Mouse (Mus musculus) liver, adult 2 months (tissue): Measurements from ENCODE around the gene Filip1l. TPM values are rescaled to one million over a fixed set of nuclear protein-coding genes. Genes with fewer than 3 reads are reported as not detected.

Source experiments
- DNase-seq: peaks from one replicate; pipeline ENCODE4 v3.0.0-alpha.2; 2011; ENCODE audit warnings: low read depth, low spot score; ENCODE audit errors: extremely low read depth
- H3K27ac ChIP-seq: fragments of 200-500 bp; replicated peaks from 2 replicates; pipeline ENCODE4 v1.5.1; 2012; ENCODE audit warnings: low read depth, mild to moderate bottlenecking, control low read depth, inconsistent platforms, low read length; ENCODE audit not compliant: insufficient read depth
- H3K27me3 ChIP-seq: fragments of 200-500 bp; 2 replicates; pipeline ENCODE4 v1.6.1; 2012; ENCODE audit warnings: mild to moderate bottlenecking, moderate library complexity, low read length, inconsistent platforms; ENCODE audit not compliant: control insufficient read depth, insufficient read depth
- H3K36me3 ChIP-seq: fragments of 200-500 bp; 2 replicates; pipeline ENCODE4 v1.6.1; 2012; ENCODE audit warnings: low read length, inconsistent platforms; ENCODE audit not compliant: control insufficient read depth, insufficient read depth
- H3K4me1 ChIP-seq: fragments of 200-500 bp; 2 replicates; pipeline ENCODE4 v1.6.1; 2011; ENCODE audit warnings: low read length; ENCODE audit not compliant: control insufficient read depth, insufficient read depth
- H3K4me3 ChIP-seq: fragments of 200-500 bp; 2 replicates; pipeline ENCODE4 v1.5.1; 2011; ENCODE audit warnings: low read depth, mild to moderate bottlenecking, control low read depth, low read length, moderate library complexity; ENCODE audit not compliant: insufficient read depth
- H3K79me2 ChIP-seq: fragments of 200-500 bp; 2 replicates; pipeline ENCODE4 v1.6.1; 2012; ENCODE audit warnings: inconsistent platforms, mild to moderate bottlenecking, low read length, moderate library complexity; ENCODE audit not compliant: control insufficient read depth, insufficient read depth
- H3K9ac ChIP-seq: fragments of 200-500 bp; 2 replicates; pipeline ENCODE4 v1.6.1; 2012; ENCODE audit warnings: low read depth, mild to moderate bottlenecking, control low read depth, inconsistent platforms, low read length
- CTCF ChIP-seq: fragments of 200-500 bp; IDR thresholded peaks from 2 replicates; pipeline ENCODE4 v1.5.1; 2011; ENCODE audit warnings: low read depth, low read length, control low read depth
- POLR2A ChIP-seq: fragments of 200-500 bp; IDR thresholded peaks from 2 replicates; pipeline ENCODE4 v1.6.1; 2011; ENCODE audit warnings: low read length, control low read depth; ENCODE audit not compliant: insufficient read depth; ENCODE audit errors: extremely low read depth
- WGBS: fragments of 180-500 bp; shearing (Covaris S2); methylation state at CpG from one replicate; pipeline ENCODE4 v1.1.7; 2018; 5-methylcytosine and 5-hydroxymethylcytosine counted together
- polyA plus RNA-seq: library from polyadenylated mRNA; depleted of rRNA; stranded (reverse); fragments of >200 nt; gene quantifications from 2 replicates; pipeline ENCODE4 v1.2.3, GENCODE M21; 2012
- total RNA-seq: library from RNA; depleted of rRNA; stranded (reverse); fragments of >200 nt; gene quantifications from 2 replicates; pipeline ENCODE4 v1.2.3, GENCODE M21; 2014

Filip1l gene
- total and polyA plus RNA-seq, 2 experiments = 0.82 to 2.9 TPM

- no peaks in the 10 kb centered on the region for H3K4me1 ChIP-seq
- no peaks in the 10 kb centered on the region for H3K79me2 ChIP-seq
- no peak for DNase-seq
- H3K4me3 ChIP-seq = no peak overlapping the region
- H3K9ac ChIP-seq = no peak overlapping the region
- H3K36me3 ChIP-seq = no peaks in the 10 kb centered on the region
- 79% methylated on average over 8 of the region's 8 CpGs for WGBS
- TF ChIP-seq CTCF (no peak), POLR2A (no peak)
- H3K27ac ChIP-seq = no peak overlapping the region
- no peaks in the 10 kb centered on the region for H3K27me3 ChIP-seq
Measured at GRCm38 (mm10) chr16:57329028-57329427, 23.9 kb upstream of the Filip1l start.

- Histone ChIP-seq H3K27ac (no peak overlapping the region), H3K79me2 (no peaks in the 10 kb centered on the region), H3K9ac (no peak overlapping the region), H3K36me3 (no peaks in the 10 kb centered on the region), H3K4me1 (no peaks in the 10 kb centered on the region), H3K4me3 (no peak overlapping the region), H3K27me3 (no peaks in the 10 kb centered on the region)
- no peak for TF ChIP-seq POLR2A
- no peak for TF ChIP-seq CTCF
- DNase-seq = peak; percentile 6
- 84% methylated on average over 2 of the region's 2 CpGs for WGBS
Measured at GRCm38 (mm10) chr16:57330111-57330510, 22.8 kb upstream of the Filip1l start.

GRCm38 (mm10) chr16:57332301-57332700 is 20.6 kb upstream of the Filip1l start:
- Histone ChIP-seq H3K4me3 (no peak overlapping the region), H3K9ac (no peak overlapping the region), H3K27ac (no peak overlapping the region), H3K79me2 (no peaks in the 10 kb centered on the region), H3K4me1 (no peaks in the 10 kb centered on the region), H3K27me3 (no peaks in the 10 kb centered on the region), H3K36me3 (no peaks in the 10 kb centered on the region)
- TF ChIP-seq POLR2A = no peak
- TF ChIP-seq CTCF = no peak
- WGBS = 87% methylated on average over 7 of the region's 7 CpGs
- no peak for DNase-seq

GRCm38 (mm10) chr16:57336770-57337423 is 16.0 kb upstream of the Filip1l start:
- no peaks in the 10 kb centered on the region for H3K4me1 ChIP-seq
- no peak overlapping the region for H3K9ac ChIP-seq
- no peak for TF ChIP-seq POLR2A
- TF ChIP-seq CTCF = no peak
- H3K36me3 ChIP-seq = no peaks in the 10 kb centered on the region
- peak; percentile 29 for DNase-seq
- H3K27ac ChIP-seq = no peak overlapping the region
- H3K27me3 ChIP-seq = no peaks in the 10 kb centered on the region
- 60% methylated on average over 11 of the region's 11 CpGs for WGBS
- peak overlapping the region; percentile 7; the same call in 1 of the 2 replicates for H3K4me3 ChIP-seq
- H3K79me2 ChIP-seq = no peaks in the 10 kb centered on the region

- no peak for TF ChIP-seq CTCF
- TF ChIP-seq POLR2A = no peak
- H3K27me3 ChIP-seq = no peaks in the 10 kb centered on the region
- H3K79me2 ChIP-seq = no peaks in the 10 kb centered on the region
- DNase-seq = no peak
- no peak overlapping the region for H3K9ac ChIP-seq
- no peak overlapping the region for H3K4me3 ChIP-seq
- H3K4me1 ChIP-seq = no peaks in the 10 kb centered on the region
- H3K36me3 ChIP-seq = no peaks in the 10 kb centered on the region
- WGBS = 86% methylated on average over 8 of the region's 8 CpGs
- H3K27ac ChIP-seq = no peak overlapping the region
Measured at GRCm38 (mm10) chr16:57339765-57340612, 12.9 kb upstream of the Filip1l start.

GRCm38 (mm10) chr16:57340613-57340898 is 12.3 kb upstream of the Filip1l start:
- TF ChIP-seq POLR2A = no peak
- TF ChIP-seq CTCF = no peak
- no peak overlapping the region for H3K9ac ChIP-seq
- 72% methylated on average over 5 of the region's 5 CpGs for WGBS
- H3K27ac ChIP-seq = no peak overlapping the region
- no peak for DNase-seq
- no peaks in the 10 kb centered on the region for H3K79me2 ChIP-seq
- H3K27me3 ChIP-seq = no peaks in the 10 kb centered on the region
- no peaks in the 10 kb centered on the region for H3K4me1 ChIP-seq
- no peaks in the 10 kb centered on the region for H3K36me3 ChIP-seq
- H3K4me3 ChIP-seq = no peak overlapping the region
